Mouse (Mus musculus) neural tube, embryonic 14.5 days (tissue): ENCODE results near the gene Trappc11. TPM values are rescaled to one million over a fixed set of nuclear protein-coding genes. Genes with fewer than 3 reads are reported as not detected.

ENCODE experiments used
- ATAC-seq: fragments of 200-750 bp; cut with Nextera tagmentation; 2 replicates; pipeline ENCODE4 v1.8.0; 2017; ENCODE audit warnings: low read depth, mild to moderate bottlenecking, moderate TSS enrichment, moderate library complexity
- H3K27ac ChIP-seq: fragments of 300-500 bp; sonication (generic); 2 replicates; pipeline ENCODE4 v1.5.1; 2014; ENCODE audit warnings: low read depth, mild to moderate bottlenecking, control low read depth, low read length, moderate library complexity, mixed read lengths
- H3K27me3 ChIP-seq: fragments of 300-500 bp; sonication (generic); 2 replicates; pipeline ENCODE4 v1.6.1; 2014; ENCODE audit warnings: low read length; ENCODE audit not compliant: control insufficient read depth, insufficient read depth
- H3K36me3 ChIP-seq: fragments of 300-500 bp; sonication (generic); 2 replicates; pipeline ENCODE4 v1.6.1; 2014; ENCODE audit warnings: low read length, mixed read lengths; ENCODE audit not compliant: control insufficient read depth, insufficient read depth
- H3K4me1 ChIP-seq: fragments of 300-500 bp; sonication (generic); 2 replicates; pipeline ENCODE4 v1.6.1; 2014; ENCODE audit warnings: low read length; ENCODE audit not compliant: control insufficient read depth, insufficient read depth
- H3K4me2 ChIP-seq: fragments of 300-500 bp; sonication (generic); 2 replicates; pipeline ENCODE4 v1.6.1; 2014; ENCODE audit warnings: mild to moderate bottlenecking, low read depth, low read length, control low read depth
- H3K4me3 ChIP-seq: fragments of 300-500 bp; sonication (generic); 2 replicates; pipeline ENCODE4 v1.5.1; 2014; ENCODE audit warnings: low read depth, low read length, control low read depth, mixed read lengths
- H3K9ac ChIP-seq: fragments of 300-500 bp; sonication (generic); replicated peaks from 2 replicates; pipeline ENCODE4 v1.6.1; 2014; ENCODE audit warnings: low read depth, mild to moderate bottlenecking, control low read depth, low read length, mixed read lengths
- H3K9me3 ChIP-seq: fragments of 300-500 bp; sonication (generic); 2 replicates; pipeline ENCODE4 v1.6.1; 2016; ENCODE audit warnings: low read length; ENCODE audit not compliant: control insufficient read depth
- WGBS: fragments of 180-500 bp; shearing (Covaris S2); extraction: QIAGEN DNeasy Blood & Tissue Kit; methylation state at CpG from one replicate; pipeline ENCODE4 v1.1.7; 2014; 5-methylcytosine and 5-hydroxymethylcytosine counted together
- polyA plus RNA-seq: library from polyadenylated mRNA; unstranded; fragments of >200 nt; fragmentation: Nextera tagmentation; extraction: Ambion mirVana; gene quantifications from 2 replicates; pipeline ENCODE4 v1.2.1, GENCODE M21; 2014

Gene Trappc11
- polyA plus RNA-seq, 1 experiment from 2014 or later: 42.7 TPM

DNA sequence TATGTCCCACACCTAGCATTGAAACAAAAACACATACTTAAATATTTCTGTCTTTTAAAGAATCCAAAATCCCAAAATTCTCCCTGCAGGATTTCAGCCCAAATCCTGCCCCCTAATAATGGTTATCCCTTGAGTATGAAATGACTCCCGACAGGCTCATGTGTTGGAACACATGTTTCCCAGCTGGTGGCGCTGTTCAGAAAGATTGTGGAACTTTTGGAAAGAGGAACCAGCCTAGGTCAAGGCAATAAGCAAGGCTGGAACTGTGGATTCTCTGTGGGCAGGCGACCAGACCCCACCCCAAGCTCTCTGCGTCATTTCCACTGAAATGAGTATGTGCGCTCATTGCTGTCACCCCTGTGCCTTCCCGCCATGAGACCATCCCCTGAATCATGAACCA lies 20.3 kb upstream of the Trappc11 start:
- Histone ChIP-seq H3K27me3 (no peaks in the 10 kb centered on the region), H3K4me3 (no peak overlapping the region), H3K27ac (no peak overlapping the region), H3K4me2 (no peak overlapping the region), H3K9ac (no peak overlapping the region), H3K9me3 (no peaks in the 10 kb centered on the region), H3K36me3 (peaks cover 25% of the 10 kb centered on the region), H3K4me1 (no peaks in the 10 kb centered on the region)
- no peak for ATAC-seq
- WGBS: 88% methylated on average over 6 of the region's 6 CpGs

DNA sequence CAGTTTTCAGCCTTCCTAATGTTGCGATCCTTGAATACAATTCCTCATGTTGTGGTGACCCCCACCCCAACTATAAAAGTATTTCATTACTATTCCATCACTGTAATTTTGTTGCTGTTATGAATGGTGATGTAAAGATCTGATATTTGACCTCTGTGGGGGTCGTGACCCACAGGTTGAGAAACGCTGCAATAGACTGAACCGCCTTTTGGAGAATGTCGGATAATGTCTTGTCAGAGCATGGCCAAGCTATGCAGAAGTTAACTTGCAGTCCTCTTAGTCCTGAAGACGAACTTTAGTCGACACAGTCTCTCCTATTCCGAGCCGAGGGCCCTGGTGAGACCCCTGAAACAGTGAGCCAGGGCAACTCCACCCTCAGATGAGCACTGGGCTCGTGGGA lies 13.8 kb upstream of the Trappc11 start:
- Histone ChIP-seq H3K4me3 (no peak overlapping the region), H3K36me3 (peaks cover 56% of the 10 kb centered on the region), H3K27me3 (no peaks in the 10 kb centered on the region), H3K9me3 (no peaks in the 10 kb centered on the region), H3K27ac (no peak overlapping the region), H3K4me1 (no peaks in the 10 kb centered on the region), H3K9ac (no peak overlapping the region), H3K4me2 (no peak overlapping the region)
- no peak for ATAC-seq
- 98% methylated on average over 10 of the region's 10 CpGs for WGBS

DNA sequence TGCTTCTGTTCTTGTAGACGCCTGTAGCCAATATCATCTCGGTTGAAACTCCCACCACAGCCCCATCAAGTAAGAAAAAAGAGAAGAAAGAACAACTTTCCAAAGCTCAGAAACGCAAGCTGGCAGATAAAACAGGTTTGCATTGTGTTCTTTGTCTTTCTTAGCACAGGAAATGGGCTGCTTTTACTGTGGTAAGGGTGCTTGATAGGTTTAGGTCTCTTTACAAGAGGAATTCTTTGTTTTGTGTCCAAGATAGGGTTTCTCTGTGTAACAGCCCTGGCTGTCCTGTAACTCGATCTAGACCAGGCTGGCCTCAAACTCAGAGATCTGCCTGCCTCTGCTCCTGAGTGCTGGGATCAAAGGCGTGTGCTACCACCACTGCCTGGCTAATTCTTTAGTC lies 10.8 kb upstream of the Trappc11 start:
- Histone ChIP-seq H3K9ac (no peak overlapping the region), H3K27me3 (no peaks in the 10 kb centered on the region), H3K4me2 (no peak overlapping the region), H3K4me1 (no peaks in the 10 kb centered on the region), H3K9me3 (no peaks in the 10 kb centered on the region), H3K36me3 (peaks cover 42% of the 10 kb centered on the region), H3K4me3 (no peak overlapping the region), H3K27ac (no peak overlapping the region)
- WGBS: 94% methylated on average over 5 of the region's 5 CpGs
- ATAC-seq: no peak

DNA sequence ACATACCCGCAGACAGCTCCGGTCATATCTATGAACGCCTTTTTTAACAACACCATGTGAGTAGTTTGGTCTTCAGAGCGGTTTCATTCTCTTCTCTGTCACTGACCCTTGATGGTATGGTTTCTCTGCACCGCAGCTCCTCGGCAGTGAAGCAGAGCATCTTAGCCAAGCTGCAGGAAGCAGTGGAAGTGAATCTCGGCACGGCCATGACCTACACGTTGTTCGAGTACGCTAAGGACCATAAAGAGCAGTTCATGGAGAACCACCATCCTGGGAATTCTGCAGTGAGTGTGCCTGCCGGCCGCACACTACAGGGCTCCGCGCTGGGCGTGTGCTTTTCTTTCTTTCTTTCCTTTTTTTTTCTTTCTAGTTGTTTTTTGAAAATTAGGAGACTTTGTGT lies 9.5 kb upstream of the Trappc11 start:
- ATAC-seq: no peak

DNA sequence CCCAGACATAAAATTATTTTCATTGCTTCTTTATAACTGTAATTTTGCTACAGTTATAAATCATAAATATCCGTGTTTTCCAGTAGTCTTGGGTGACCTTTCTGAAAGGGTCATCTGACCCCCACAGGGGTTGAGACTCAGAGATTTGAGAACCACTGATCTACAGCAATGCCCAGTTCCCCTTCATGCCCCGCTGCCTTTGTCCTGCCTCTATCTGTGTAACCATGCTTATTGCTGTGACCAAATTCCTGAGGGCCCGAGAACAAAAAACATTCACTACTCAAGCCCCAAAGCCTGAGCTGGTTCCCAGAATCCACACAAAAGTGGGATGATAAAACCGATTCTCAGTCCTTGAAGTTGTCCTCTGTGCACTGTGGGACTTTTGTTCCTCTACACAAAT lies 5.1 kb upstream of the Trappc11 start:
- Histone ChIP-seq H3K4me2 (no peak overlapping the region), H3K4me1 (peaks cover 6% of the 10 kb centered on the region), H3K36me3 (peaks cover 17% of the 10 kb centered on the region), H3K4me3 (no peak overlapping the region), H3K9ac (no peak overlapping the region), H3K27ac (no peak overlapping the region), H3K27me3 (no peaks in the 10 kb centered on the region), H3K9me3 (no peaks in the 10 kb centered on the region)
- no peak for ATAC-seq
- WGBS: 51% methylated on average over 4 of the region's 4 CpGs

More for the DNA sequence above, 9.5 kb upstream of the Trappc11 start:
- Histone ChIP-seq H3K4me3 (no peak overlapping the region), H3K9ac (no peak overlapping the region), H3K4me1 (no peaks in the 10 kb centered on the region), H3K9me3 (no peaks in the 10 kb centered on the region), H3K27me3 (no peaks in the 10 kb centered on the region), H3K36me3 (peaks cover 29% of the 10 kb centered on the region), H3K4me2 (no peak overlapping the region), H3K27ac (no peak overlapping the region)
- 96% methylated on average over 16 of the region's 16 CpGs for WGBS

DNA sequence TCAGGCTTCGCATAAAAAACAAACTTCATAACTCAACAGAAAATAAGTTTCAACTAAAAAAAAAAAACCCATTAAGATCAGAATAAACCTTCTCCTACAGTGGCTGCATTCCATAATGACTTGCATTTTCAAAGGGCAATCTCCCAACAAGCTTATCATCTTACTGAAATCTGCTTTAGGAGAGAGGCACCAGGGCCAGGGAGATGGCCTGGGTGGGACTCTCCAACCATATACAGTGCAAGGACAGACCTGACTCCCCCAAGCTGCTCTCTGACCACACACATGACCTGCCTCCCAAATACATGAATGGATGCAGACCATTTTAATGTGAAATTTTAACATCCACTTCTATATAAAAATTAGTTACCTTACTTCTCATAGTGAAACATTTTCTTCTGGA lies 5.2 kb downstream of the Trappc11 start:
- Histone ChIP-seq H3K4me2 (no peak overlapping the region), H3K27ac (no peak overlapping the region), H3K4me1 (peaks cover 10% of the 10 kb centered on the region), H3K4me3 (no peak overlapping the region), H3K9ac (no peak overlapping the region), H3K27me3 (no peaks in the 10 kb centered on the region), H3K9me3 (no peaks in the 10 kb centered on the region), H3K36me3 (peaks cover 32% of the 10 kb centered on the region)
- WGBS: 98% methylated on average over 1 of the region's 1 CpGs
- ATAC-seq: no peak

DNA sequence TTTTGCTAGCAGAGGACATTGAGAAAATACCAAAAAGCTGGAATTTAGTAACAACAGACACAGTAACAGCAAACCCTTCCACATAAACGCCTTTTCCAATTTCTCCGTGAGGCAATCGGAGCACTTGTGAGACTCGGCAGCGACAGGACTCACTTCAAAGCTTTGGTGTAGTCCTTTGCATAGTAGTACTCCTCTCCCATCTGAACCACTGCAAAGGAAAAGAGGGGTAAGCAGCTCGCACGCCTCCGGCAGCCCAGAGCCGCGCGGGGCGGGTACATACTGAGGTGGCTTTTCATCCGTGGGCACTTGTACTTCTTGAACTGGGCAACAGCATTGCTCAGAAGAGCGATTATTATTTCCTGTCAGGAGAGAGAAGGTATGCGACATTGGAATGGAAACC lies 19.7 kb downstream of the Trappc11 start:
- H3K4me3 ChIP-seq: no peak overlapping the region
- peaks cover 57% of the 10 kb centered on the region for H3K36me3 ChIP-seq
- no peak for ATAC-seq
- 96% methylated on average over 15 of the region's 15 CpGs for WGBS
- H3K9ac ChIP-seq: no peak overlapping the region
- no peaks in the 10 kb centered on the region for H3K27me3 ChIP-seq
- no peaks in the 10 kb centered on the region for H3K4me1 ChIP-seq
- no peak overlapping the region for H3K4me2 ChIP-seq
- no peak overlapping the region for H3K27ac ChIP-seq
- no peaks in the 10 kb centered on the region for H3K9me3 ChIP-seq

DNA sequence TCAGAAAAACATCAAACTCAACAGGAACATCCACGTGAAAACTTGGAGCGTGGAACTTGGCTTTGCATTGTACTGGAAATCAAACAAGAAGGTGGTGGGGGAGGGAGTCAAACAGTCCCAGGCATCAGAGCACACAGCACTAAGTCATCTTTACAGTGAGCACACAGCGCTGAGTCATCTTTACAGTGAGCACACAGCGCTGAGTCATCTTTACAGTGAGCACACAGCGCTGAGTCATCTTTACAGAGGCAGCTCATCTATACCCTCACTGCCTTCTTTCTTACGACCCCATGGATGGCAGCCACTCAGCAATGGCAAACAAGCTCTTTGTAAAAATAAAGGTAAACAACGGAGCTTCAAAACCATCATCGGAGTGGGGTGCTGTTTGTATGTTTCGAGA lies 22.3 kb downstream of the Trappc11 start:
- Histone ChIP-seq H3K4me3 (no peak overlapping the region), H3K9me3 (no peaks in the 10 kb centered on the region), H3K4me1 (no peaks in the 10 kb centered on the region), H3K27ac (no peak overlapping the region), H3K27me3 (no peaks in the 10 kb centered on the region), H3K4me2 (no peak overlapping the region), H3K36me3 (peaks cover 63% of the 10 kb centered on the region), H3K9ac (no peak overlapping the region)
- WGBS: 96% methylated on average over 9 of the region's 9 CpGs
- ATAC-seq: no peak

DNA sequence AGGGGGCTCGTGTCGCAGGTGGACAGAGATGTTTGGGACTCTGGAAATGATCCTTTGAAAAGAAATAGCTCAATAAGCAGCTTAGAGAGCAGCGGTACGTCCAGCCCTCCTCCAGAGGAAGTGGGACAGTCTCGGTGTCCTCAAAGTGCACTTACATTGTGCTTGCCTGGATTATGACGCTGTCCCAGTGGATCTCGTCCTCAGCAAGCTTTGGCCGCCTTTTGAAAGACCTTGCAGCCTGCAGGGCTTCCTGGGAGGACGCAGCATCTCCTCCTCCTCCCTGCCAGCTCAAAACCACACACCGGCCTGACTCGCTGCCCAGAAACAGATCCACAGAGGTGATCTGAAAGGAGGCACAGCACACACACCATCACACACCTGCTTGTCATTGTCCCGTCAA lies 27.8 kb downstream of the Trappc11 start:
- Histone ChIP-seq H3K36me3 (peaks cover 75% of the 10 kb centered on the region), H3K4me1 (no peaks in the 10 kb centered on the region), H3K9ac (no peak overlapping the region), H3K27ac (no peak overlapping the region), H3K4me2 (no peak overlapping the region), H3K4me3 (no peak overlapping the region), H3K27me3 (no peaks in the 10 kb centered on the region), H3K9me3 (no peaks in the 10 kb centered on the region)
- WGBS: 90% methylated on average over 12 of the region's 12 CpGs
- ATAC-seq: no peak

DNA sequence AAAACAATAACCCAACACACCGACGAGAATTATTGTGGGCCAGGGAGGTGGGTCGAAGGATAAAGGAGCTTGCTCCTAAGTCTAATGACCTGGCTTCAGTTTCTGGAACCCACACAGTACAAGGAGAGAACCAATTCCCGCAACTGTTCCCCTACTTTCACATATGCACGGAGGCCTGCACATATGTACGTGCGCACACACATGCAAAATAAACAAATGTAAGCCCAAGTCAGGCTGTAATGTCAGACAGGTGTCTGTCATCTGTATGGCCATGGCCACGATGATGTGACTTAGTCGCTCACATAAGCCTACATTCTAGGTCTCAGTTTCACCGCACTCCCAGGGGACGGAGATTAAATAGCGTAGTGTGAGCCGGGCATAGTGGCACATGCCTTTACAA lies 30.7 kb downstream of the Trappc11 start:
- peaks cover 67% of the 10 kb centered on the region for H3K36me3 ChIP-seq
- H3K4me1 ChIP-seq: no peaks in the 10 kb centered on the region
- no peak for ATAC-seq
- H3K4me2 ChIP-seq: no peak overlapping the region
- WGBS: 94% methylated on average over 13 of the region's 13 CpGs
- no peak overlapping the region for H3K4me3 ChIP-seq
- H3K27me3 ChIP-seq: no peaks in the 10 kb centered on the region
- H3K9me3 ChIP-seq: no peaks in the 10 kb centered on the region
- H3K9ac ChIP-seq: no peak overlapping the region
- no peak overlapping the region for H3K27ac ChIP-seq
